Mouse (Mus musculus): ENCODE data around the gene Gm17174. TPM values are rescaled to one million over a fixed set of nuclear protein-coding genes. Genes with fewer than 3 reads are reported as not detected.
"Not testable (repeated sequence)": the region's sequence is repeated elsewhere in the genome, so short reads cannot be mapped to it uniquely, and the experiment has no call there.

The Gm17174 gene
- polyA plus RNA-seq (2016; fragmentation: Nextera tagmentation; extraction: Ambion mirVana): not detected in 2 replicates

- DNase-seq (ENCODE audit: low spot score); H3K36me3 ChIP-seq; H3K4me3 ChIP-seq; H3K27ac ChIP-seq; H3K27me3 ChIP-seq (ENCODE audit: insufficient read depth, poor library complexity, severe bottlenecking); H3K4me1 ChIP-seq; H3K9me3 ChIP-seq: not testable (repeated sequence)
- WGBS: 80% methylated on average over 4 of the region's 4 CpGs
Measured at GRCm38 (mm10) chr14:51592039-51592438, at the start of gene Gm17174. TSS of gene Gm17174 (minus strand) at chr14:51592139.

- DNase-seq (ENCODE audit: low spot score); H3K4me1 ChIP-seq; H3K9me3 ChIP-seq; H3K36me3 ChIP-seq; H3K27me3 ChIP-seq (ENCODE audit: insufficient read depth, poor library complexity, severe bottlenecking); H3K27ac ChIP-seq; H3K4me3 ChIP-seq: not testable (repeated sequence)
- WGBS: 67% methylated on average over 1 of the region's 1 CpGs
Measured at GRCm38 (mm10) chr14:51635566-51635965, 43.6 kb upstream of the Gm17174 start, which contains the start of gene Gm4181. TSS of gene Gm4181 (minus strand) at chr14:51635666.

GRCm38 (mm10) chr14:51632426-51632825 is 40.5 kb upstream of the Gm17174 start:
- H3K27me3 ChIP-seq (ENCODE audit: insufficient read depth, poor library complexity, severe bottlenecking); H3K4me1 ChIP-seq; H3K27ac ChIP-seq; DNase-seq (ENCODE audit: low spot score); H3K4me3 ChIP-seq; H3K36me3 ChIP-seq; H3K9me3 ChIP-seq: not testable (repeated sequence)
- WGBS: 95% methylated on average over 1 of the region's 1 CpGs

GRCm38 (mm10) chr14:51611210-51611609 is 19.3 kb upstream of the Gm17174 start, which contains the start of gene Gm17078:
TSS of gene Gm17078 (minus strand) at chr14:51611310.
- Histone ChIP-seq H3K27me3 (ENCODE audit: insufficient read depth, poor library complexity, severe bottlenecking) (no peaks in the 10 kb centered on the region), H3K27ac (no peak within 1 kb of the TSS), H3K4me3 (no peak within 1 kb of the TSS), H3K9me3 (no peaks in the 10 kb centered on the region), H3K4me1 (no peaks in the 10 kb centered on the region), H3K36me3 (no peaks in the 10 kb centered on the region)
- DNase-seq (ENCODE audit: low spot score): no peak
- 61% methylated on average over 1 of the region's 1 CpGs for WGBS

GRCm38 (mm10) chr14:51573963-51574362 is 18.0 kb downstream of the Gm17174 start, which contains the start of gene Gm17175:
TSS of gene Gm17175 (minus strand) at chr14:51574063.
- H3K27ac ChIP-seq; DNase-seq (ENCODE audit: low spot score); H3K9me3 ChIP-seq; H3K4me3 ChIP-seq; H3K4me1 ChIP-seq; H3K27me3 ChIP-seq (ENCODE audit: insufficient read depth, poor library complexity, severe bottlenecking); H3K36me3 ChIP-seq: not testable (repeated sequence)
- WGBS: 88% methylated on average over 2 of the region's 2 CpGs

GRCm38 (mm10) chr14:51552490-51552889 is 39.4 kb downstream of the Gm17174 start, which contains the start of gene Gm5622:
TSS of gene Gm5622 (plus strand) at chr14:51552790.
- no peak for DNase-seq (ENCODE audit: low spot score)
- H3K4me3 ChIP-seq: no peak within 1 kb of the TSS
- 83% methylated on average over 4 of the region's 4 CpGs for WGBS
- H3K9me3 ChIP-seq: no peaks in the 10 kb centered on the region
- H3K27me3 ChIP-seq (ENCODE audit: insufficient read depth, poor library complexity, severe bottlenecking): no peaks in the 10 kb centered on the region
- no peaks in the 10 kb centered on the region for H3K36me3 ChIP-seq
- no peaks in the 10 kb centered on the region for H3K4me1 ChIP-seq
- H3K27ac ChIP-seq: no peak within 1 kb of the TSS

Other genes starting within 250 kb of the Gm17174 start
- not detected in 2 replicates for gene Gm7247, start 230.4 kb downstream of the Gm17174 start, polyA plus RNA-seq (2016; fragmentation: Nextera tagmentation; extraction: Ambion mirVana)
- gene Vmn2r88, start 181.3 kb downstream of the Gm17174 start, polyA plus RNA-seq (2016; fragmentation: Nextera tagmentation; extraction: Ambion mirVana): not detected in 2 replicates
- not detected in 2 replicates for gene Vmn2r89, start 140.3 kb downstream of the Gm17174 start, polyA plus RNA-seq (2016; fragmentation: Nextera tagmentation; extraction: Ambion mirVana)
- gene Gm5622, start 39.3 kb downstream of the Gm17174 start, polyA plus RNA-seq (2016; fragmentation: Nextera tagmentation; extraction: Ambion mirVana): 0.08 TPM in 1 of 2 replicates, not detected in the other
- gene Gm17175, start 18.1 kb downstream of the Gm17174 start, polyA plus RNA-seq (2016; fragmentation: Nextera tagmentation; extraction: Ambion mirVana): not detected in 2 replicates
- not detected in 2 replicates for gene Gm17078, start 19.2 kb upstream of the Gm17174 start, polyA plus RNA-seq (2016; fragmentation: Nextera tagmentation; extraction: Ambion mirVana)
- not detected in 2 replicates for gene Gm4181, start 43.5 kb upstream of the Gm17174 start, polyA plus RNA-seq (2016; fragmentation: Nextera tagmentation; extraction: Ambion mirVana)
- gene Gm17079, start 103.3 kb upstream of the Gm17174 start, polyA plus RNA-seq (2016; fragmentation: Nextera tagmentation; extraction: Ambion mirVana): not detected in 2 replicates
- gene Gm5800, start 125.0 kb upstream of the Gm17174 start, polyA plus RNA-seq (2016; fragmentation: Nextera tagmentation; extraction: Ambion mirVana): not detected in 2 replicates
- gene Ang4, start 181.5 kb upstream of the Gm17174 start, polyA plus RNA-seq (2016; fragmentation: Nextera tagmentation; extraction: Ambion mirVana): not detected in 2 replicates
- gene AY358078, start 207.9 kb upstream of the Gm17174 start, polyA plus RNA-seq (2016; fragmentation: Nextera tagmentation; extraction: Ambion mirVana): not detected in 2 replicates

Measured in heart, embryonic 10.5 days (tissue).